Mouse (Mus musculus) ES-Bruce4 (cell line): ENCODE results near the gene Ptprt.

Experiments used
- CTCF ChIP-seq: IDR thresholded peaks from one replicate; pipeline ENCODE4 v1.8.1; 2011; ENCODE audit warnings: low read depth, low read length
- POLR2A ChIP-seq: IDR thresholded peaks from one replicate; pipeline ENCODE4 v1.8.1; 2011; ENCODE audit warnings: low read length; ENCODE audit not compliant: insufficient read depth

DNA sequence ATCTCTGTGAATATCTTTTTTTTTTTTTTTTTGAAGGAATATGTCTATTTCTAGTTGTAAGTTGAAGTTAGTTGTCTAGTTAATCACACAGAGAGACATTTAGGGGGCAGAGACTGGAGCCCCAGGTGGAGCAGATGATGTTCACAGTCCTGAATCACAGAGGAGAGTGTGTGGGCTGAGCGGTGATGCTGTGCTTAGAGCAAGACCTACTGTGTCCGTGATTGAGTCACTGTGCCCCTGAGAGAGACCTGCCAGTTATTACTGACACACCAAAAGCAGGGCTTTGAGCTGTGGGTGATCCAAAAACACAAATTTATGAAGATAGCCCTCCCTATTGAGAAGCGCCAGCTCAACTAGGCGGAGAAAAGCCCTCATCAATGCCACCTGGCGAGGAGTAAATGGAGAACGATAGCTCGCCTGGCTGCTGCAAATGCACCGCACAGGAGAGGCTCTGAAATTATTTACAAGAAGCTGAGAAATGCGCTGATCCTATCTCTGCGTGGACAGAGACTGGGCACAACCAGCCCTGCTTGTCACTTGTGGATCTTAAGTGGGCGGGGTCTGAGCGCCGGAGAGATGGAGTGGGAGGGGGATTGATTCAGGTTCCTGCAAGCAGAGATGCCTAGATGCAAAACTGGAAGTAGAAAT lies 1162.4 kb downstream of the Ptprt start:
- TF ChIP-seq POLR2A (no peak), CTCF (no peak)
